Mouse (Mus musculus): ENCODE measurements around the gene Igsf8.
"Not testable (repeated sequence)": the region's sequence is repeated elsewhere in the genome, so short reads cannot be mapped to it uniquely, and the experiment has no call there.

Igsf8 gene

GRCm38 (mm10) chr1:172261477-172262078 lies at the start of gene Igsf8:
TSS of gene Igsf8 (plus strand) at chr1:172261641.
- DNase-seq (ENCODE audit: low read depth, low spot score): no peak

GRCm38 (mm10) chr1:172212776-172213175 lies 48.7 kb upstream of the Igsf8 start:
- DNase-seq (ENCODE audit: low read depth, low spot score): peak; percentile 52

- no peak for DNase-seq (ENCODE audit: low read depth, low spot score)
Measured at GRCm38 (mm10) chr1:172213771-172214170, 47.7 kb upstream of the Igsf8 start.

- no peak for DNase-seq (ENCODE audit: low read depth, low spot score)
Measured at GRCm38 (mm10) chr1:172214748-172215147, 46.7 kb upstream of the Igsf8 start.

- peak; percentile 96 for DNase-seq (ENCODE audit: low read depth, low spot score)
Measured at GRCm38 (mm10) chr1:172217148-172217547, 44.3 kb upstream of the Igsf8 start.

- peak; percentile 57 for DNase-seq (ENCODE audit: low read depth, low spot score)
Measured at GRCm38 (mm10) chr1:172218164-172218910, 43.1 kb upstream of the Igsf8 start.

- DNase-seq (ENCODE audit: low read depth, low spot score): no peak
Measured at GRCm38 (mm10) chr1:172219451-172220406, 41.7 kb upstream of the Igsf8 start, which contains the start of gene Casq1. TSS of gene Casq1 (minus strand) at chr1:172219868.

GRCm38 (mm10) chr1:172220414-172220813 lies 41.0 kb upstream of the Igsf8 start:
- DNase-seq (ENCODE audit: low read depth, low spot score): no peak

GRCm38 (mm10) chr1:172221297-172222063 lies 40.0 kb upstream of the Igsf8 start:
- no peak for DNase-seq (ENCODE audit: low read depth, low spot score)

GRCm38 (mm10) chr1:172228209-172228608 lies 33.2 kb upstream of the Igsf8 start:
- DNase-seq (ENCODE audit: low read depth, low spot score): no peak

GRCm38 (mm10) chr1:172229215-172229614 lies 32.2 kb upstream of the Igsf8 start:
- no peak for DNase-seq (ENCODE audit: low read depth, low spot score)

- no peak for DNase-seq (ENCODE audit: low read depth, low spot score)
Measured at GRCm38 (mm10) chr1:172240945-172241708, 20.3 kb upstream of the Igsf8 start.

- DNase-seq (ENCODE audit: low read depth, low spot score): peak; percentile 64
Measured at GRCm38 (mm10) chr1:172242401-172242800, 19.0 kb upstream of the Igsf8 start.

- DNase-seq (ENCODE audit: low read depth, low spot score): peak; percentile 34
Measured at GRCm38 (mm10) chr1:172243547-172244205, 17.8 kb upstream of the Igsf8 start.

- DNase-seq (ENCODE audit: low read depth, low spot score): not testable (repeated sequence)
Measured at GRCm38 (mm10) chr1:172244645-172245044, 16.8 kb upstream of the Igsf8 start.

GRCm38 (mm10) chr1:172247216-172247615 lies 14.2 kb upstream of the Igsf8 start:
- DNase-seq (ENCODE audit: low read depth, low spot score): no peak

GRCm38 (mm10) chr1:172247679-172248078 lies 13.8 kb upstream of the Igsf8 start:
- DNase-seq (ENCODE audit: low read depth, low spot score): peak; percentile 48

GRCm38 (mm10) chr1:172258314-172258713 lies 3.1 kb upstream of the Igsf8 start, which contains the start of gene Atp1a4:
TSS of gene Atp1a4 (minus strand) at chr1:172258414.
- DNase-seq (ENCODE audit: low read depth, low spot score): no peak

GRCm38 (mm10) chr1:172271208-172271607 lies 9.8 kb downstream of the Igsf8 start:
- DNase-seq (ENCODE audit: low read depth, low spot score): no peak

GRCm38 (mm10) chr1:172271765-172272164 lies 10.3 kb downstream of the Igsf8 start:
- peak; percentile 19 for DNase-seq (ENCODE audit: low read depth, low spot score)

All from ZHBTc4 (cell line).